Mouse (Mus musculus): ENCODE measurements around the gene Atrn. TPM values are rescaled to one million over a fixed set of nuclear protein-coding genes. Genes with fewer than 3 reads are reported as not detected.

Gene Atrn
- 22.7 and 22.9 TPM in 2 replicates for polyA plus RNA-seq (2014; fragmentation: Nextera tagmentation; extraction: Ambion mirVana)

- Histone ChIP-seq H3K4me2 (replicated peaks) (peak within 1 kb of the TSS; percentile 76), H3K9ac (peak within 1 kb of the TSS; percentile 96), H3K4me3 (replicated peaks; ENCODE audit: low read length) (peak within 1 kb of the TSS; percentile 94), H3K9me3 (ENCODE audit: control insufficient read depth, low read length) (no peaks in the 10 kb centered on the region), H3K27ac (peak within 1 kb of the TSS; percentile 86), H3K36me3 (replicated peaks; ENCODE audit: control insufficient read depth, insufficient read depth) (no peaks in the 10 kb centered on the region), H3K27me3 (ENCODE audit: control insufficient read depth, insufficient read depth, low read length) (no peaks in the 10 kb centered on the region), H3K4me1 (replicated peaks; ENCODE audit: control insufficient read depth, insufficient read depth, low read length) (peaks cover 15% of the 10 kb centered on the region)
- DNase-seq (ENCODE audit: low spot score), result peak; percentile 95
- 6% methylated on average over 44 of the region's 50 CpGs for WGBS
- peak; percentile 98 for ATAC-seq (ENCODE audit: low FRiP score)
Observed at GRCm38 (mm10) chr2:130905751-130906583, at the start of gene Atrn, which contains the start of gene 4930402H24Rik. TSS of gene Atrn (plus strand) at chr2:130906495. TSS of gene 4930402H24Rik (minus strand) at chr2:130906406.

GRCm38 (mm10) chr2:130862091-130862490 lies 44.2 kb upstream of the Atrn start:
- no peak overlapping the region for H3K9ac ChIP-seq
- DNase-seq (ENCODE audit: low spot score) (no peak), ATAC-seq (ENCODE audit: low FRiP score) (no peak)
- H3K4me2 ChIP-seq (replicated peaks), result no peak overlapping the region
- WGBS, result 91% methylated on average over 3 of the region's 3 CpGs
- no peaks in the 10 kb centered on the region for H3K27me3 ChIP-seq (ENCODE audit: control insufficient read depth, insufficient read depth, low read length)
- H3K4me1 ChIP-seq (replicated peaks; ENCODE audit: control insufficient read depth, insufficient read depth, low read length), result no peaks in the 10 kb centered on the region
- H3K36me3 ChIP-seq (replicated peaks; ENCODE audit: control insufficient read depth, insufficient read depth), result no peaks in the 10 kb centered on the region
- H3K27ac ChIP-seq, result no peak overlapping the region
- H3K4me3 ChIP-seq (replicated peaks; ENCODE audit: low read length), result no peak overlapping the region
- no peaks in the 10 kb centered on the region for H3K9me3 ChIP-seq (ENCODE audit: control insufficient read depth, low read length)

- no peak overlapping the region for H3K4me3 ChIP-seq (replicated peaks; ENCODE audit: low read length)
- 0 out of 2 replicates have a peak, but pooled peaks cover 4% of the 10 kb centered on the region for H3K36me3 ChIP-seq (replicated peaks; ENCODE audit: control insufficient read depth, insufficient read depth)
Observed at GRCm38 (mm10) chr2:130870916-130871315, 35.4 kb upstream of the Atrn start.

DNA sequence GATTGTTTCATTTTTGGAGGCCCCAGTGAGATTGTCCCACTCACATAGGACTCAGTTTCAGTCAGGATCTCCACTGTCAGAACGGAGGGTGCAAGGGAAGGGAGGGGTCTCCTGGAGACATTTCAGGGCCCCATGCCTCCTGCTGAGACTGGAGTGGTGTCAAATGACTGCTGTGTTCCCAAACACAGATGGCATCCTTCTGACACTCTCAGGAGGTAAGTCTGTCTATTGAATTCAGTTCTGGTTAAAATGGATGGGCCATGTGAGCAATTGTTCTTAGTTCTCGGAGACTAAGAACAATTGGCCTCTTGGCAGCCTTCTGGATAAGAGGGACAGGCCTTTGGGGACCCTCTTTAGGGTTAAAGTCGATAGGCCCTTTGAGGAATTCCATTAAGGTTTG lies 28.9 kb upstream of the Atrn start:
- Histone ChIP-seq H3K9me3 (ENCODE audit: control insufficient read depth, low read length) (no peaks in the 10 kb centered on the region), H3K4me1 (replicated peaks; ENCODE audit: control insufficient read depth, insufficient read depth, low read length) (no peaks in the 10 kb centered on the region), H3K36me3 (replicated peaks; ENCODE audit: control insufficient read depth, insufficient read depth) (0 out of 2 replicates have a peak, but pooled peaks cover 4% of the 10 kb centered on the region), H3K9ac (no peak overlapping the region), H3K27ac (no peak overlapping the region), H3K4me2 (replicated peaks) (no peak overlapping the region), H3K27me3 (ENCODE audit: control insufficient read depth, insufficient read depth, low read length) (no peaks in the 10 kb centered on the region), H3K4me3 (replicated peaks; ENCODE audit: low read length) (no peak overlapping the region)
- no peak for ATAC-seq (ENCODE audit: low FRiP score)
- no peak for DNase-seq (ENCODE audit: low spot score)
- WGBS, result 29% methylated on average over 3 of the region's 3 CpGs

More at GRCm38 (mm10) chr2:130870916-130871315, 35.4 kb upstream of the Atrn start:
- ATAC-seq (ENCODE audit: low FRiP score), result no peak
- WGBS, result 91% methylated on average over 5 of the region's 5 CpGs
- Histone ChIP-seq H3K27me3 (ENCODE audit: control insufficient read depth, insufficient read depth, low read length) (no peaks in the 10 kb centered on the region), H3K4me2 (replicated peaks) (no peak overlapping the region), H3K4me1 (replicated peaks; ENCODE audit: control insufficient read depth, insufficient read depth, low read length) (no peaks in the 10 kb centered on the region), H3K9ac (no peak overlapping the region), H3K27ac (no peak overlapping the region), H3K9me3 (ENCODE audit: control insufficient read depth, low read length) (no peaks in the 10 kb centered on the region)
- no peak for DNase-seq (ENCODE audit: low spot score)

- H3K4me3 ChIP-seq (replicated peaks; ENCODE audit: low read length), result no peak overlapping the region
- H3K9me3 ChIP-seq (ENCODE audit: control insufficient read depth, low read length), result no peaks in the 10 kb centered on the region
- peaks cover 9% of the 10 kb centered on the region; the same call in 1 of the 2 replicates for H3K36me3 ChIP-seq (replicated peaks; ENCODE audit: control insufficient read depth, insufficient read depth)
- H3K27me3 ChIP-seq (ENCODE audit: control insufficient read depth, insufficient read depth, low read length), result no peaks in the 10 kb centered on the region
- ATAC-seq (ENCODE audit: low FRiP score) (no peak), DNase-seq (ENCODE audit: low spot score) (no peak)
- H3K27ac ChIP-seq, result no peak overlapping the region
- no peaks in the 10 kb centered on the region for H3K4me1 ChIP-seq (replicated peaks; ENCODE audit: control insufficient read depth, insufficient read depth, low read length)
- H3K4me2 ChIP-seq (replicated peaks), result no peak overlapping the region
- H3K9ac ChIP-seq, result no peak overlapping the region
Observed at GRCm38 (mm10) chr2:130886983-130887382, 19.3 kb upstream of the Atrn start.

DNA sequence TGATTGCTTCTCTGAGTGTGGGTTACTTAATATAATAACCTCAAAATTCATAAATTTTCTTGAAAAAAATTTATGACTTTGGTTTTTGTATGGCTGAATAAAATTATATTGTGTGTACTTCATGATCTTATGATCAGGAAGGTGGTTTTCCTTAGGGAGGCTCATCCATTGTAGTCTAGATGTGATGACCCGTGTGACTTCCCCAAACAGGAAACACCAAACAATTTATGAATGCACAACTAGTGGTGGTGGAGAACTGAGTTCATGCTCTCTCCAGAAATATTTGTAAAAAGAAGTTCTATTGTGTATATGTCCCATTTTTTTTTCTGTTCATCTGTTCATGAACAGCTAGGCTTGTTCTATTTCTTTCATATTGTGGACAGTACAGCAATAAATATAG lies 18.8 kb upstream of the Atrn start:
- H3K36me3 ChIP-seq (replicated peaks; ENCODE audit: control insufficient read depth, insufficient read depth), result peaks cover 8% of the 10 kb centered on the region; the same call in 1 of the 2 replicates
- WGBS, result 84% methylated on average over 1 of the region's 1 CpGs

GRCm38 (mm10) chr2:130896944-130897343 lies 9.4 kb upstream of the Atrn start:
- DNase-seq (ENCODE audit: low spot score), result no peak
- Histone ChIP-seq H3K4me3 (replicated peaks; ENCODE audit: low read length) (no peak overlapping the region), H3K9ac (no peak overlapping the region), H3K27me3 (ENCODE audit: control insufficient read depth, insufficient read depth, low read length) (no peaks in the 10 kb centered on the region), H3K9me3 (ENCODE audit: control insufficient read depth, low read length) (no peaks in the 10 kb centered on the region), H3K4me2 (replicated peaks) (no peak overlapping the region), H3K27ac (no peak overlapping the region), H3K36me3 (replicated peaks; ENCODE audit: control insufficient read depth, insufficient read depth) (no peaks in the 10 kb centered on the region), H3K4me1 (replicated peaks; ENCODE audit: control insufficient read depth, insufficient read depth, low read length) (no peaks in the 10 kb centered on the region)
- no peak for ATAC-seq (ENCODE audit: low FRiP score)
- WGBS, result 80% methylated on average over 2 of the region's 2 CpGs

More for the DNA sequence above, 18.8 kb upstream of the Atrn start:
- Histone ChIP-seq H3K4me3 (replicated peaks; ENCODE audit: low read length) (no peak overlapping the region), H3K9me3 (ENCODE audit: control insufficient read depth, low read length) (no peaks in the 10 kb centered on the region), H3K27me3 (ENCODE audit: control insufficient read depth, insufficient read depth, low read length) (no peaks in the 10 kb centered on the region), H3K27ac (no peak overlapping the region), H3K9ac (no peak overlapping the region), H3K4me2 (replicated peaks) (no peak overlapping the region), H3K4me1 (replicated peaks; ENCODE audit: control insufficient read depth, insufficient read depth, low read length) (no peaks in the 10 kb centered on the region)
- DNase-seq (ENCODE audit: low spot score), result no peak
- ATAC-seq (ENCODE audit: low FRiP score), result no peak

DNA sequence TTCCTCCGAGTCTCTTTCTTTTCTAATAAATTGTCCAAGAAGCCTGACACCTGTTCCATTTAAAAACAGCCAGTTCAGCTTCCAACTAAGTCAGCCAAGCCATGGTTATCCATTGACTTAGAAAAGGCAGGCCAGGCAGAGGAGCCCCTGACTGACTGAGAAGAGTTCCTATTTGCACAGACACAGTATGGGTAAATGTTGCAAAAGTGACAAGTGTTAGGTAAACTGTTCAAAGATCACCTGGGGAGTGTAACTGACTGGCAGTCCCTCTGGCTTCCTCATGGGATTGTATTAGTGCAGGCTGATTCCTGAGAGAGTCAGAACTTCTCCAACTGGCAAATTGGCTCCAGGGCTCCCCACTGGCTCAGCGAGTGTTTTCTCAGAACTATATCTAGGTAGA lies 8.4 kb upstream of the Atrn start:
- DNase-seq (ENCODE audit: low spot score) (no peak), ATAC-seq (ENCODE audit: low FRiP score) (no peak)
- H3K9ac ChIP-seq, result no peak overlapping the region
- no peak overlapping the region for H3K27ac ChIP-seq
- no peak overlapping the region for H3K4me3 ChIP-seq (replicated peaks; ENCODE audit: low read length)
- H3K4me1 ChIP-seq (replicated peaks; ENCODE audit: control insufficient read depth, insufficient read depth, low read length), result no peaks in the 10 kb centered on the region
- WGBS, result 70% methylated on average over 2 of the region's 2 CpGs
- H3K9me3 ChIP-seq (ENCODE audit: control insufficient read depth, low read length), result no peaks in the 10 kb centered on the region
- no peaks in the 10 kb centered on the region for H3K27me3 ChIP-seq (ENCODE audit: control insufficient read depth, insufficient read depth, low read length)
- no peak overlapping the region for H3K4me2 ChIP-seq (replicated peaks)
- H3K36me3 ChIP-seq (replicated peaks; ENCODE audit: control insufficient read depth, insufficient read depth), result no peaks in the 10 kb centered on the region

DNA sequence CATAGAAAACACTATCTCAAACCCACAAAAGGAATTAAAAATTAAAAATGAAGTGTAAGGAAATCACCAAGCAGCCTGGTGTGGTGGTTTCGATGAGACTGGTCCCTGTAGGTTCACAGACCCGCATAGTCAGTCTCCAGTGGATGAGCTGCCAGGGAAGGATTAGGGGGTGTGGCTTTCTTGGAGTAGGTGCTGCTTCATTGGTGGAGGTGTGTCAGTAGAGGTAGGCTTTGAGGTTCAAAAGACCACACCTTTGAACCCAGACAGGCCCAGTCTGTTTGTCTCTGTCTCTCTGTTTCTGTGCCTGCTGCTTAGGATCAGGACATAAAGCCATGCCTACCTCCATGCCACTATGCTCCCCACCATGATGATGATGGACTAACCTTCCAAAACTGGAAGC lies 7.5 kb upstream of the Atrn start:
- no peaks in the 10 kb centered on the region for H3K9me3 ChIP-seq (ENCODE audit: control insufficient read depth, low read length)
- WGBS, result 88% methylated on average over 2 of the region's 2 CpGs
- H3K4me3 ChIP-seq (replicated peaks; ENCODE audit: low read length), result no peak overlapping the region
- ATAC-seq (ENCODE audit: low FRiP score) (no peak), DNase-seq (ENCODE audit: low spot score) (no peak)
- H3K27ac ChIP-seq, result no peak overlapping the region
- no peaks in the 10 kb centered on the region for H3K4me1 ChIP-seq (replicated peaks; ENCODE audit: control insufficient read depth, insufficient read depth, low read length)
- no peak overlapping the region for H3K9ac ChIP-seq
- no peaks in the 10 kb centered on the region for H3K36me3 ChIP-seq (replicated peaks; ENCODE audit: control insufficient read depth, insufficient read depth)
- no peaks in the 10 kb centered on the region for H3K27me3 ChIP-seq (ENCODE audit: control insufficient read depth, insufficient read depth, low read length)
- H3K4me2 ChIP-seq (replicated peaks), result no peak overlapping the region
